Mouse (Mus musculus) spleen, postnatal 36 days (tissue): Measurements from ENCODE around the gene Wdr95.
"Not testable (repeated sequence)": the region's sequence is repeated elsewhere in the genome, so short reads cannot be mapped to it uniquely, and the experiment has no call there.

Experiments used
- DNase-seq, 2 experiments: peaks; one replicate each; pipeline ENCODE4 v3.0.0; 2022; ENCODE audit warnings: low spot score in 2 of 2, mixed read lengths in 1 of 2

Wdr95 gene

GRCm38 (mm10) chr5:149517116-149517515 lies 11.4 kb upstream of the Wdr95 start:
- DNase-seq = no peak

GRCm38 (mm10) chr5:149520806-149521205 lies 7.7 kb upstream of the Wdr95 start:
- DNase-seq = no peak

GRCm38 (mm10) chr5:149523856-149524241 lies 4.6 kb upstream of the Wdr95 start:
- DNase-seq = no peak

GRCm38 (mm10) chr5:149524242-149524858 lies 4.1 kb upstream of the Wdr95 start:
- DNase-seq = peak; percentile 45 to 52

- no peak for DNase-seq
These were observed 3.3 kb upstream of the Wdr95 start for GRCm38 (mm10) chr5:149525055-149525785.

- peak; percentile 28 to 29 for DNase-seq
These were observed 2.0 kb upstream of the Wdr95 start for GRCm38 (mm10) chr5:149526467-149526951.

GRCm38 (mm10) chr5:149527292-149527691 lies 1.2 kb upstream of the Wdr95 start:
- not testable (repeated sequence) for DNase-seq

GRCm38 (mm10) chr5:149533847-149534246 lies 5.4 kb downstream of the Wdr95 start:
- no peak for DNase-seq

GRCm38 (mm10) chr5:149536005-149536404 lies 7.5 kb downstream of the Wdr95 start:
- no peak for DNase-seq

- no peak for DNase-seq
These were observed 9.5 kb downstream of the Wdr95 start for GRCm38 (mm10) chr5:149537796-149538511.

- no peak for DNase-seq
These were observed 10.1 kb downstream of the Wdr95 start for GRCm38 (mm10) chr5:149538531-149538930.

GRCm38 (mm10) chr5:149539051-149539450 lies 10.6 kb downstream of the Wdr95 start:
- no peak for DNase-seq

- DNase-seq = no peak
These were observed 22.7 kb downstream of the Wdr95 start for GRCm38 (mm10) chr5:149551179-149551578.

- DNase-seq = no peak
These were observed 24.3 kb downstream of the Wdr95 start for GRCm38 (mm10) chr5:149552742-149553141.

GRCm38 (mm10) chr5:149553373-149553772 lies 24.9 kb downstream of the Wdr95 start:
- DNase-seq = no peak

GRCm38 (mm10) chr5:149554397-149554796 lies 25.9 kb downstream of the Wdr95 start:
- no peak for DNase-seq

- DNase-seq = no peak
These were observed 32.6 kb downstream of the Wdr95 start for GRCm38 (mm10) chr5:149560903-149561588.

- no peak for DNase-seq
These were observed 37.5 kb downstream of the Wdr95 start for GRCm38 (mm10) chr5:149566026-149566425.

GRCm38 (mm10) chr5:149566957-149567356 lies 38.5 kb downstream of the Wdr95 start:
- no peak for DNase-seq

- no peak for DNase-seq
These were observed 40.5 kb downstream of the Wdr95 start for GRCm38 (mm10) chr5:149568993-149569392.

- DNase-seq = no peak
These were observed 48.5 kb downstream of the Wdr95 start for GRCm38 (mm10) chr5:149576977-149577376.

GRCm38 (mm10) chr5:149577449-149577848 lies 49.0 kb downstream of the Wdr95 start:
- no peak for DNase-seq
